Mouse (Mus musculus) CD8-positive naive resting alpha-beta T cell, adult 57 days (primary cell): Measurements from ENCODE around the gene Rxrg. TPM values are rescaled to one million over a fixed set of nuclear protein-coding genes. Genes with fewer than 3 reads are reported as not detected.

Experiments
- total RNA-seq: library from RNA; stranded (reverse); gene quantifications from one replicate; pipeline ENCODE4 v1.2.4, GENCODE M21; 2023

Rxrg gene
- total RNA-seq = not detected

DNA sequence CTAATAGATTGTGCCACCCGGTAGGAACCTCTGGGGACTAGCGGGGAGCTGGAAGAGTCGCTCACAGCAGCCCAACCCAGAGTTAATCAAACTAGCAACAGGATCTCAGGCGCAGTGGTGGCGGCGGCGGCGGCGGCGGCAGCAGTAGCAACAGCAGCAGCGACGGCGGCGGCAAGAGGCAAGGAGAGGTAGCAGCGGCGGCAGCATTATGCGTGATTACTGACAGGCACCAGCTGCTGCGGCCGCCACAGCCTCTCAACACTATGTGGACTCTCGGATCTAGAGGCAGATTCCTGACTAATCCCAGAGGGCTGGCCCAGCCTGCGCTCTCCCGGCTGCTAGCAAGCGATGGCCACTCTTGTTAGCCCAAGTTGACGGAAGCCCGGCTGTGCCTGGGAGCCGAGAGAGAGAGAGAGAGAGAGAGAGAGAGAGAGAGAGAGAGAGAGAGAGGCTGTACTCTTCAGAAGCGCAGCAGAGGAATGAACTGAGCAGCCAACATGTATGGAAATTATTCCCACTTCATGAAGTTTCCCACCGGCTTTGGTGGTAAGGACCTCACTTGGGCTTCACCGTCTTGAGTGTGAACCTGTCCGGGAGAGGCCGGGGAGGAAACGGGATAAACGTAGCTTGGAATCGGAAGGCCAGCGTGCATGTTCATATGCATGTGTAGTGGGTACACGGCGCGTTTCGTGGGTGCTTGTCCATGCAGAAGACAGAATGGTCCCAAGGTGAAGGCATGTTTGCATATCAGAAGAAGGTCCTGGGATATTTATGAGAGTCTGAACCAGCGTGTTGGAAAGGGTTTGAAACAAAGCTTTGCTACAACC lies at the start of gene Rxrg:
Rxrg (plus strand) TSS at position 130 of the 827 bp plus-strand sequence.

DNA sequence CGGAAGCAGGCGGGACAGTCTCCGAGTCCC lies 90.9 kb downstream of the Rxrg start, which contains the start of gene Lmx1a:
Lmx1a (plus strand) TSS at position 6 of the 30 bp plus-strand sequence.

Other genes starting within 250 kb of the Rxrg start
- gene Aldh9a1, start 248.4 kb upstream of the Rxrg start, total RNA-seq = 40.2 TPM
- 2.4 TPM for gene Mgst3, start 204.5 kb upstream of the Rxrg start, total RNA-seq
- gene Lrrc52, start 131.6 kb upstream of the Rxrg start, total RNA-seq = not detected
- gene Lmx1a, start 90.9 kb downstream of the Rxrg start, total RNA-seq = not detected